Mouse (Mus musculus) C2C12 (cell line): Measurements from ENCODE around the gene Rdh12.

Experiments used
- CEBPB ChIP-seq: IDR thresholded peaks from one replicate; pipeline ENCODE4 v1.6.1; 2011; ENCODE audit warnings: low read depth, mild to moderate bottlenecking, control low read depth, moderate library complexity
- CTCF ChIP-seq: IDR thresholded peaks from one replicate; pipeline ENCODE4 v1.5.1; 2011; ENCODE audit not compliant: control insufficient read depth, insufficient read depth, insufficient read length
- FOSL1 ChIP-seq: IDR thresholded peaks from one replicate; pipeline ENCODE4 v1.8.0; 2011; ENCODE audit warnings: mild to moderate bottlenecking, low read length; ENCODE audit not compliant: poor library complexity, insufficient read depth, severe bottlenecking
- USF1 ChIP-seq: IDR thresholded peaks from one replicate; pipeline ENCODE4 v1.6.1; 2011; ENCODE audit warnings: low read depth, mild to moderate bottlenecking, control low read depth, moderate library complexity

DNA sequence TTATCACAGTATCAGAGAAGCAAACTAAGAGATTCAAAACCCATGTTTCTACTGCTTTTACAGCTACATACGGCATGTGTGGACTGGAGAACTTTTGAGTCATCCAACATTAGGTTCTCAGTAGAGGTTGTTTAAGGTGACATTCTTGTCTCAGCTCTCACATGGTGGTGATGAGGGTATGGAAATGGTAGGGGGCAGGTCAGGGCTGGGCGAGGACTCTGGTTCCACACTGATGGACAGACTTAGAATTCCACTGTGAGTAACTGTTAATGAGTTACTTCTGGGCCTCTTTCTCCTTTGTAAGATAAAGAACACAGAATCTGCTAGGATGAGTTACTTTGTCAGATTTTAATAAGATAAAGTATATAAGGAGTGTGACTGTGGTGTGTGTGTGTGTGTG is 51.4 kb downstream of the Rdh12 start:
- no peak for TF ChIP-seq CEBPB
- TF ChIP-seq USF1, result no peak
- no peak for TF ChIP-seq CTCF
- TF ChIP-seq FOSL1, result no peak
